Mouse (Mus musculus): Measurements from ENCODE around the gene Dlg2.

The Dlg2 gene

DNA sequence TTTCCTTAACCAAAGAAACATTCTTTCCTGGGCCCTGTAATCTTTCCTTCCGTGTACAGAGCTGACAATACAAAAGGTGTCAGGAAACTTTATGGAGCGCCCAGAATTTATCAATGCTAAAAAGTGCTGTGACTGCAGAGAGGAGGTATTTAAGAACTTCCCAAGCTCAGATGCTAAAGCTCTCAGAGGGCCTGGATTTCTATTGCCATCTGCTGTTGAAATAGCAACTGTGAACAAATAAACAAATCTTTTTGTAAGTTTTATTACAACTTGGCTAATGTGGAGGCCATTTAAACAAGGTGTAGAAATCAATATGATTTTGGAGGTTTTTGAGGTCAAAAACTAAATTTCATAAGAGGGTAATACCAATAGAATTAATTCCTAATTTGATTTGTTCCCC is 1570.8 kb downstream of the Dlg2 start:
- in situ Hi-C loops (cut with MboI, MseI) = no loop called here

- in situ Hi-C loops (cut with MboI, MseI) = no loop called here
Observed at GRCm38 (mm10) chr7:92048876-92049275, 1572.4 kb downstream of the Dlg2 start.

DNA sequence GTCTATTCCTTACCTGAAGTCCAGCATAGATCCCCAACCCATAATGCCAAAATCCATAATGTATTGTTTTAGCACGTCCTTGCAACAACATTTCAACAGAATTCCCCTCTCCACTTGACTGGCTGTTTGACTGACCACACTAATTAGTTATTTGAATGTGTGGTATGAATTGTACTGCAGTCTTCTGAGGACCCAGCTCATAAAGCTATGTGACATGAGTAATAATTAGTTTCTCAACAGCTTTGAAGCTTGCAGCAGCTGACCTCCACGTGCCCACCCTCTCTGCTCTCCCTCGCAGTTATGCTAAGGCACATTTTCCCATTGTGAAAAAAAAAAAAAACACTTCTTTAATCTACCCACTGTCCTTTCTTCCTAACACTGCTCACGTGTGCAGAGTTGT is 1590.4 kb downstream of the Dlg2 start:
- in situ Hi-C loops (cut with MboI, MseI) = no loop called here

GRCm38 (mm10) chr7:92087429-92087828 is 1611.0 kb downstream of the Dlg2 start:
- in situ Hi-C loops (cut with MboI, MseI) = no loop called here

DNA sequence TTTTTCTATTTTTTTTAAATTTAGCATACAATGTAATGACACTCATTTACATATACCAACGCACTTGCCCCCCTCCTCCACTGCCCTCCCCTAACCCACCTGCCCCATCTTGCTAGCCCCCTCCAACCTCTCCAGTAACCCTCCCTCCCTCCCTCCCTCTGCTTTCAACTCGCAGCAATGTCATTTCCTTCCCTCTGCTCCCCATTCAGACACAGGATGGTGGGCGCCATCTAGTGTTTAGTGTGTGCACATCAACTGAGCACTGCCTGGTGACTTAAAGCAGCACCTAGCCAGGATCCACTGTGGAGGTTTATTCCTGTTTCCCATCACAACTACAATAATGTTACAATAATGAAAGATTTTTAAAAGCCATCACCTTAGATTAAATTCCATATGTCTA is 1617.4 kb downstream of the Dlg2 start:
- in situ Hi-C loops (cut with MboI, MseI) = no loop called here

GRCm38 (mm10) chr7:92095198-92095597 is 1618.7 kb downstream of the Dlg2 start:
- in situ Hi-C loops (cut with MboI, MseI) = loop anchor here (5.0 kb wide), 1 partner anchor 452 kb away; no protein-coding TSS in a partner anchor

GRCm38 (mm10) chr7:92100847-92101246 is 1624.4 kb downstream of the Dlg2 start:
- in situ Hi-C loops (cut with MboI, MseI) = no loop called here

GRCm38 (mm10) chr7:92102892-92103543 is 1626.5 kb downstream of the Dlg2 start:
- in situ Hi-C loops (cut with MboI, MseI) = no loop called here

DNA sequence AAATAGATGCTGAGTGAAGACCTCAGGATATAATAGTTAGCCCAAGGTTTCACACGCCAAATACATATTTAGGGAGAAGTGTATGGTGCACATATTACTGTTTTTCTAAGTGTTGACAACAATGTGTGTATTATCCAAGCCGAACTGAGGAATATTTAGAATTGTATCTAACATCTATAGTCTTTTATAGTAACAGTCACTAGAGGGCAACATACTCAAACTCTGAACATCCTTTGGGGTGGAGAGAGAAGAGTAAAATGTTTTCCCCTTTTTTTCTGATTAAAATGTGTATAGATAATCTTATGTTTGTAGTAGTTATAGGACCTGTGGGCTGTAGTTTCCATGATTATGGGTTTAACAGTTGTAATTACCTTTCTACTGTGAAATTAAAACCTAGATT is 1629.0 kb downstream of the Dlg2 start:
- in situ Hi-C loops (cut with MboI, MseI) = no loop called here

GRCm38 (mm10) chr7:92105956-92106355 is 1629.5 kb downstream of the Dlg2 start:
- in situ Hi-C loops (cut with MboI, MseI) = no loop called here

DNA sequence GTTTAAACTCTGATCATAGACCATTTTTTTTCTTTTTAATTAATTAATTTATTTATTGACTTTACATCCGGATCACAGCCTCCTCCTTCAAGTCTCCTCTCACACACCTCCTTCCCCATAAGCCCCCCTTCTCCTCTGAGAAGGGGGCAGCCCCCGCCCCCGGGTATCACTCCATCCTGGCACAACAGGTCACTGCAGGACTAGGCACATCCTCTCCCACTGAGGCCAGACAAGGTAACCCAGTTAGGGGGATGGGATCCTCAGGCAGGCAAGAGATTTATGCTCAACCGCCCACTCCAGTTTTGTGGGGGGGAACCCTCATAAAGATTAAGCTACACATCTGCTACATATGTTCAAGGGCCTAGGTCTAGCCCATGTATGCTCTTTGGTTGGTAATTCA is 1636.6 kb downstream of the Dlg2 start:
- in situ Hi-C loops (cut with MboI, MseI) = no loop called here

GRCm38 (mm10) chr7:92115237-92115871 is 1638.9 kb downstream of the Dlg2 start:
- in situ Hi-C loops (cut with MboI, MseI) = no loop called here

DNA sequence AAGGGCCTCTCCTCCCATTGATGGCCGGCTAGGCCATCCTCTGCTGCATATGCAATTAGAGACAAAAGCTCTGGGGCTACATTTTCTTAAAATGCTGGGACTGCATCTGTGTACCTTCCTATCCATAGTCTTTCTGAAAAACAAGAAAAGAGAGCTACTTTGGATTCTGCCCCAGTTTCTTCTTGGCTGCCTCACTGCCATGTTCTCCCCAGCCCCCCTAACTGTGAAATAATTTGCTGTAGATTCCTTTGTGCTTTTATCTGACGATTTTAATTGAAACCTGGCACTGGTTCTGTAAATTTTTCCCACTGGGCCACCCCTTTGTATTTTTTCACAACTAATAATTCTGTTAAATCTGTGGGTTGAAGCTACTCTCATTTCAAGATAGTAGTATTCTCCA is 1646.8 kb downstream of the Dlg2 start:
- in situ Hi-C loops (cut with MboI, MseI) = no loop called here

- in situ Hi-C loops (cut with MboI, MseI) = no loop called here
Observed at GRCm38 (mm10) chr7:92125886-92126285, 1649.4 kb downstream of the Dlg2 start.

GRCm38 (mm10) chr7:92134301-92134700 is 1657.8 kb downstream of the Dlg2 start:
- in situ Hi-C loops (cut with MboI, MseI) = no loop called here

DNA sequence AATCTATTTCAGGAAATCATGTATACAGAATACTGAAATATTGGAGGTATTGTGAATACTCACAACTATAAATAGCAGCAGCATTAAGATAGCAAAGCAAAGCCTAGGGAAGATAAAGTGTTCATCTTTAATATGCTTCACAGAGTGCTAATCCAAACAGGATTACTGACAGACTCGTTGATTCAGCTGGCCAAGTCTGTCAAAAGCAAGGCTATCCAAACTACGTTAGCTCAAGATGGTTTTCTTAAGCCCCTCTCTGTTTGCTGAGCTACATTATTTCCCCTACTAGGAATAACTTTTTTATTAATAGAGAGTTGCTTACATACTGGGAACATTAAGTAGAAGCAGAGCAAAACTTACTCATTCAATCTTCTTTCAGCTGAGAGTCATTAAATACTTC is 1659.2 kb downstream of the Dlg2 start:
- in situ Hi-C loops (cut with MboI, MseI) = no loop called here

DNA sequence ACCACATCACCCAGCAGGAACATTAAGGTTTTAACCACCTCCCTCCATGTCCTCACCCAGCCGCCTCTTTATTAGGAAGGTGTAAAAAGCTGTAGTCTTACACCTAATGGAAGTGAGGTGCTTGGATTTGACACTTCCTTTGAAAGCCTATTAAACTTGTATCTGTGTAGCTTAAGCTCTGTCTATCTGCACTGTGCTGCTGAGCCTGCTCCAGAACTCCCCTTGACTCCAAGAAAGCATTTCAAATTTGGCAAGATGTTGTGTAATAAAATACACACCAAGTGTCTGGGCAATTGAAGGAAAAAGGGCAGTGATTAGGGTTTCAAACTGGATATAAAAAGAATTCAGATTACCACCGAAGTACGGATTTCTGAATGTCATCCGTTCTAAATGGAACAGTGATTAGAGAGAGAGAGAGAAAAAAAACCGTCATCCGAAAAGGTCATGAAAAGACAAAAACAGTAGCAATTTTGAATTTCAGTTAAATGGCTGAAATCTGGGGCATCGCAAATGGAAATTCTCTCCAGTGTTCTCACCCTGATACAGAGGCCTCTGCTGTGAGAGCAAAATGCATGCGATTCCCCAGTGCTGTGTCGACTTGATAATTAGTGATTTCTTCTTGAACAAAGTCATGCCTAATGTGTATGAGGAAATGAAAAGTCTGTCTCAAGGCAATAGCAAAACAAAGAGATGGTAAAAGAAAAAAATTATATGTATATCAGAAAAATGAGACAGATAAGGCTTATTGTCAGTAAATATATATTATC is 1663.8 kb downstream of the Dlg2 start:
- in situ Hi-C loops (cut with MboI, MseI) = no loop called here

DNA sequence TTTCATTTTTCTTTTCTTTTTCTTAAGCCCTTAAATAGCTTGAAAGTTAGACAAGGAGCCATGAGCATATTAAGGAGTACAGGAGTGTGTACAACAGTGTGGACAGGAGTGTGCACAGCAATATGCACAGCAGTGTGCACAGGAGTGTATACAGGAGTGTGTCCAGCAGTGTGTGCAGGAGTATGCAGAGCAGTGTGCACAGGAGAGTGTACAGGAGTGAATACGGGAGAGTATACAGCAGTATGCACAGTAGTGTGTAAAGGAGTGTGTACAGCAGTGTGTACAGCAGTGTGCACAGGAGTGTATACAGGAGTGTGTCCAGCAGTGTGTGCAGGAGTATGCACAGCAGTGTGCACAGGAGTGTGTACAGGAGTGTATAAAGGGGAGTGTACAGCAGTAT is 1671.0 kb downstream of the Dlg2 start:
- in situ Hi-C loops (cut with MboI, MseI) = no loop called here

DNA sequence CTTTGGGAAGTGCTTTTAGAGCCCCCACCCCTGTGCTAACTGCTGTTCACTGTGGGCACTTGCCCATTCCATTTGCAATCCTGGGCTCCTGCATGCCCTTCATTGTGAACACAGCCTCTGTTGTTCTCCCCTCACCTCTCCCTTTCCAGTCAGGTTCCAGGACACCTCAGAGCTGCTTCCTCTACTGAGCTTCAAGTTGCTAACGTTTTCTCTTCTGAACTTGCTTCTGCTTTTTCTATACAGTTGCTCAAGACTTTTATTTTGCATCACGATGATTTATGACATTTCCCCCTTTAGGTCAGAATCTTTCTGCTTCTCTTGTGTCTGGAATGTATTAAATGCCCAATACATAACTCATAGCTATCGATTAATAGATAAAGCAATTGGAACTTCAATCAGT is 1674.3 kb downstream of the Dlg2 start:
- in situ Hi-C loops (cut with MboI, MseI) = no loop called here

- in situ Hi-C loops (cut with MboI, MseI) = no loop called here
Observed at GRCm38 (mm10) chr7:92154603-92155002, 1678.1 kb downstream of the Dlg2 start.

GRCm38 (mm10) chr7:92163150-92163549 is 1686.7 kb downstream of the Dlg2 start:
- in situ Hi-C loops (cut with MboI, MseI) = no loop called here

DNA sequence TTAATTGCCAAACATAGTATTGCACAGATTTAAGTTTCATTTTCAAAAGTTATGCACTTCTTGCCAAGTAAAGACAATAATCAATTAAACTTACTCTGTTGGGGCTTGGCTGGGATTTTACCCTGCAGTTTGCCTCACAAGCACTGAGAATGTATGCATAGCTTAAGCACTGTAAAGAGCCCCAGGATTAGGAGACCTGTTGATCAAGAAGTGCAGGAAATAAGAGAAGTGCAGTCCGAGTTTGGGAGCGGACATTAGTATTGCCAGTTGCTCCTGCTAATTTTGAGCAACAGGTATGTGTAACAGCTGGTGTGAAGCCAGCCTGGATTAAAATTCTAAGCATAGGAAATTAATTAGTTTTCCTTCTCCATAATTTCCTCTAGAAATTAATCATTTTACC is 1687.8 kb downstream of the Dlg2 start:
- in situ Hi-C loops (cut with MboI, MseI) = no loop called here

All from T-helper 2 cell (primary cell).